Mouse (Mus musculus) kidney, postnatal 4 days (tissue): ENCODE measurements around the gene Myg1.
A peak's percentile ranks its signal among the peaks of the same experiment; 100 is the strongest.

Experiments used
- DNase-seq, 2 experiments: peaks; one replicate each; pipeline ENCODE4 v3.0.0; 2021; ENCODE audit warnings: mixed read lengths in 2 of 2

Gene Myg1

GRCm38 (mm10) chr15:102346444-102346843, 14.9 kb downstream of the Myg1 start:
- no peak for DNase-seq

- DNase-seq, result peak; percentile 97
Observed at GRCm38 (mm10) chr15:102350138-102350941, 18.8 kb downstream of the Myg1 start, which contains the start of gene Aaas. Gene Aaas, minus strand, starts transcription at chr15:102350771.

- DNase-seq, result no peak
Observed at GRCm38 (mm10) chr15:102350942-102351291, 19.4 kb downstream of the Myg1 start.

GRCm38 (mm10) chr15:102352177-102352576, 20.7 kb downstream of the Myg1 start:
- DNase-seq, result peak; percentile 51 to 54

- no peak for DNase-seq
Observed at GRCm38 (mm10) chr15:102353986-102354385, 22.5 kb downstream of the Myg1 start.

GRCm38 (mm10) chr15:102355134-102355870, 23.8 kb downstream of the Myg1 start:
- peak; percentile 75 to 84 for DNase-seq

GRCm38 (mm10) chr15:102355871-102356441, 24.4 kb downstream of the Myg1 start:
- DNase-seq, result peak; percentile 71 to 83

GRCm38 (mm10) chr15:102356501-102357325, 25.2 kb downstream of the Myg1 start:
- DNase-seq, result no peak

GRCm38 (mm10) chr15:102358126-102358525, 26.6 kb downstream of the Myg1 start:
- DNase-seq, result peak; percentile 44 to 68

GRCm38 (mm10) chr15:102358834-102359233, 27.3 kb downstream of the Myg1 start:
- no peak for DNase-seq

- DNase-seq, result peak; percentile 63 to 66
Observed at GRCm38 (mm10) chr15:102362648-102363047, 31.1 kb downstream of the Myg1 start.

GRCm38 (mm10) chr15:102364678-102365077, 33.2 kb downstream of the Myg1 start:
- DNase-seq, result no peak

GRCm38 (mm10) chr15:102366238-102366637, 34.7 kb downstream of the Myg1 start:
- no peak for DNase-seq

- peak; percentile 42 to 50 for DNase-seq
Observed at GRCm38 (mm10) chr15:102366733-102367344, 35.3 kb downstream of the Myg1 start, which contains the start of gene Sp7. Gene Sp7, minus strand, starts transcription at chr15:102367182.

GRCm38 (mm10) chr15:102369972-102370371, 38.5 kb downstream of the Myg1 start:
- no peak for DNase-seq

GRCm38 (mm10) chr15:102370727-102371126, 39.2 kb downstream of the Myg1 start:
- no peak for DNase-seq

- DNase-seq, result peak; percentile 76 to 84
Observed at GRCm38 (mm10) chr15:102376453-102377162, 45.1 kb downstream of the Myg1 start.

- DNase-seq, result peak; percentile 95 to 96
Observed at GRCm38 (mm10) chr15:102377163-102377543, 45.6 kb downstream of the Myg1 start.

- peak; percentile 85 to 90 for DNase-seq
Observed at GRCm38 (mm10) chr15:102377810-102378262, 46.3 kb downstream of the Myg1 start.

- peak; percentile 92 to 93 for DNase-seq
Observed at GRCm38 (mm10) chr15:102381575-102381974, 50.1 kb downstream of the Myg1 start.

- DNase-seq, result no peak
Observed at GRCm38 (mm10) chr15:102383671-102384070, 52.2 kb downstream of the Myg1 start.
